8 mouse cellular contexts compared by ENCODE assay signal in the genomic region with DNA sequence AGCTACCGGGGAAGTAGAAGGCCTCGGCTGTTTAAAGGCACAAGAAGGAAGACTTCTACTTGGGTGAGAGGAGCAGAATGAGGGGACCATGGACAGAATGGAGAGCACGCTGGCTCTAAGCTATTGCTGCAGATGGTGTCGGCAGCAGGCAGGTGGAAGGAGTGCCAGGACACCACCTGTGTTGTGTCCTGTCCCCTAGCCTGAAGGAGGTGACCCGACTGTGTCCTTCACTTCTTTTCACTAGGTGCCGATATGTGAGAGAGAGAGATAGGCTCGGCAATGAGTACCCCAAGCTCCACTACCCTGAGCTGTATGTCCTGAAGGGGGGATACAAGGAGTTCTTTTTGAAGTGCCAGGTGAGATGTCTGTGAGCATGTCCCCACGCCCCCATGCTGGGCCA.
"Had no signal": no experiment of that assay in that cellular context is flagged by ENCODE, and none has a peak within 500 bp of the region (broad histone marks: within the 10 kb centered on the region; RNA-seq: fewer than 3 reads in every experiment).

No protein-coding gene starts in this region.

- DNase-seq: kidney, postnatal 36 days; layer of hippocampus, adult 9-11 months; liver; liver, embryonic 13.5 days; liver, postnatal 0 days; lung, postnatal 36 days; right cerebral cortex, postnatal 14 days; thymus, postnatal 4 days had no signal
